Mouse (Mus musculus): ENCODE data around the gene Tanc1. TPM values are rescaled to one million over a fixed set of nuclear protein-coding genes. Genes with fewer than 3 reads are reported as not detected.

Tanc1 gene
- total and polyA plus RNA-seq, 3 experiments, result 5.6 to 17.3 (median 16.4) TPM

- no peak for DNase-seq
Observed at GRCm38 (mm10) chr2:59681181-59681580, 69.3 kb downstream of the Tanc1 start.

GRCm38 (mm10) chr2:59684864-59685605 lies 73.2 kb downstream of the Tanc1 start:
- DNase-seq, result no peak

- DNase-seq, result no peak
Observed at GRCm38 (mm10) chr2:59685606-59685950, 73.7 kb downstream of the Tanc1 start.

- DNase-seq, result no peak
Observed at GRCm38 (mm10) chr2:59688261-59689104, 76.6 kb downstream of the Tanc1 start.

- DNase-seq, result no peak
Observed at GRCm38 (mm10) chr2:59691112-59691511, 79.3 kb downstream of the Tanc1 start.

GRCm38 (mm10) chr2:59693473-59693872 lies 81.6 kb downstream of the Tanc1 start:
- no peak for DNase-seq

GRCm38 (mm10) chr2:59697123-59697522 lies 85.3 kb downstream of the Tanc1 start:
- DNase-seq, result no peak

- peak; percentile 29 for DNase-seq
Observed at GRCm38 (mm10) chr2:59697722-59698634, 86.1 kb downstream of the Tanc1 start.

- no peak for DNase-seq
Observed at GRCm38 (mm10) chr2:59698635-59699300, 86.9 kb downstream of the Tanc1 start.

- DNase-seq, result no peak
Observed at GRCm38 (mm10) chr2:59699893-59700292, 88.1 kb downstream of the Tanc1 start.

- DNase-seq, result no peak
Observed at GRCm38 (mm10) chr2:59705221-59705620, 93.4 kb downstream of the Tanc1 start.

GRCm38 (mm10) chr2:59706806-59707205 lies 95.0 kb downstream of the Tanc1 start:
- DNase-seq, result peak; percentile 14

GRCm38 (mm10) chr2:59707922-59708706 lies 96.3 kb downstream of the Tanc1 start:
- no peak for DNase-seq

- DNase-seq, result no peak
Observed at GRCm38 (mm10) chr2:59710771-59711170, 98.9 kb downstream of the Tanc1 start.

GRCm38 (mm10) chr2:59711992-59712391 lies 100.2 kb downstream of the Tanc1 start:
- DNase-seq, result no peak

GRCm38 (mm10) chr2:59712484-59712883 lies 100.6 kb downstream of the Tanc1 start:
- no peak for DNase-seq

GRCm38 (mm10) chr2:59713626-59714556 lies 102.0 kb downstream of the Tanc1 start:
- DNase-seq, result no peak

GRCm38 (mm10) chr2:59714992-59715391 lies 103.2 kb downstream of the Tanc1 start:
- no peak for DNase-seq

GRCm38 (mm10) chr2:59716461-59716860 lies 104.6 kb downstream of the Tanc1 start:
- no peak for DNase-seq
